Mouse (Mus musculus): ENCODE data around the gene Fkbp11.
"Not testable (repeated sequence)": the region's sequence is repeated elsewhere in the genome, so short reads cannot be mapped to it uniquely, and the experiment has no call there.

Fkbp11 gene

GRCm38 (mm10) chr15:98727443-98728321 is at the start of gene Fkbp11:
Gene Fkbp11, minus strand, starts transcription at chr15:98728198.
- peak; percentile 79 for DNase-seq

- no peak for DNase-seq
Measured at GRCm38 (mm10) chr15:98777762-98778161, 49.8 kb upstream of the Fkbp11 start, which contains the start of gene Wnt10b. Gene Wnt10b, minus strand, starts transcription at chr15:98778150.

GRCm38 (mm10) chr15:98777005-98777616 is 49.1 kb upstream of the Fkbp11 start:
- no peak for DNase-seq

GRCm38 (mm10) chr15:98776280-98777004 is 48.4 kb upstream of the Fkbp11 start:
- DNase-seq, result peak; percentile 21

- DNase-seq, result no peak
Measured at GRCm38 (mm10) chr15:98775533-98775932, 47.5 kb upstream of the Fkbp11 start.

- DNase-seq, result no peak
Measured at GRCm38 (mm10) chr15:98774096-98774495, 46.1 kb upstream of the Fkbp11 start.

- DNase-seq, result no peak
Measured at GRCm38 (mm10) chr15:98772511-98773211, 44.7 kb upstream of the Fkbp11 start.

- DNase-seq, result no peak
Measured at GRCm38 (mm10) chr15:98771813-98772425, 43.9 kb upstream of the Fkbp11 start.

GRCm38 (mm10) chr15:98768259-98768658 is 40.3 kb upstream of the Fkbp11 start:
- no peak for DNase-seq

- no peak for DNase-seq
Measured at GRCm38 (mm10) chr15:98765929-98766328, 37.9 kb upstream of the Fkbp11 start.

- peak; percentile 93 for DNase-seq
Measured at GRCm38 (mm10) chr15:98762670-98763529, 34.9 kb upstream of the Fkbp11 start, which contains the start of gene Arf3. Gene Arf3, minus strand, starts transcription at chr15:98763214.

GRCm38 (mm10) chr15:98762201-98762621 is 34.2 kb upstream of the Fkbp11 start:
- DNase-seq, result peak; percentile 78

GRCm38 (mm10) chr15:98754125-98754524 is 26.1 kb upstream of the Fkbp11 start:
- DNase-seq, result no peak

GRCm38 (mm10) chr15:98753021-98753423 is 25.0 kb upstream of the Fkbp11 start:
- DNase-seq, result no peak

GRCm38 (mm10) chr15:98749093-98749492 is 21.1 kb upstream of the Fkbp11 start:
- no peak for DNase-seq

- no peak for DNase-seq
Measured at GRCm38 (mm10) chr15:98747296-98747695, 19.3 kb upstream of the Fkbp11 start.

GRCm38 (mm10) chr15:98746344-98746965 is 18.5 kb upstream of the Fkbp11 start:
- no peak for DNase-seq

- DNase-seq, result not testable (repeated sequence)
Measured at GRCm38 (mm10) chr15:98743863-98744262, 15.9 kb upstream of the Fkbp11 start.

GRCm38 (mm10) chr15:98742766-98743428 is 14.9 kb upstream of the Fkbp11 start:
- DNase-seq, result no peak

GRCm38 (mm10) chr15:98740219-98740618 is 12.2 kb upstream of the Fkbp11 start:
- no peak for DNase-seq
